Mouse (Mus musculus): ENCODE measurements around the gene Gm16442.
"Not testable (repeated sequence)": the region's sequence is repeated elsewhere in the genome, so short reads cannot be mapped to it uniquely, and the experiment has no call there.

GRCm38 (mm10) chr7:20099380-20099779 is 23.0 kb downstream of the Gm16442 start, which contains the start of gene Vmn1r91:
- TF ChIP-seq CTCF (IDR thresholded peaks at IDR 0.05; ENCODE audit: insufficient read depth, low read length); POLR2A (IDR thresholded peaks at IDR 0.05; ENCODE audit: borderline replicate concordance, extremely low read depth, low read depth, low read length): not testable (repeated sequence)

Data from lung, adult 2 months (tissue).